Mouse (Mus musculus): ENCODE measurements around the gene Rasal2. TPM values are rescaled to one million over a fixed set of nuclear protein-coding genes. Genes with fewer than 3 reads are reported as not detected.
A peak's percentile ranks its signal among the peaks of the same experiment; 100 is the strongest.

Rasal2 gene
- polyA plus RNA-seq (2015; fragmentation: Nextera tagmentation; extraction: Ambion mirVana) = 6.9 and 8.0 TPM in 2 replicates

- H3K27me3 ChIP-seq (ENCODE audit: insufficient read depth, low read length) = no peaks in the 10 kb centered on the region
- peak within 1 kb of the TSS; percentile 85 for H3K4me3 ChIP-seq (ENCODE audit: low read length)
- ATAC-seq (ENCODE audit: low FRiP score, low TSS enrichment) = peak; percentile 98
- H3K4me1 ChIP-seq (ENCODE audit: insufficient read depth, low read length) = peaks cover 8% of the 10 kb centered on the region
- H3K9ac ChIP-seq (replicated peaks; ENCODE audit: low read length) = peak within 1 kb of the TSS; percentile 78
- WGBS = under 1% methylated on average over 61 of the region's 62 CpGs
- no peaks in the 10 kb centered on the region for H3K9me3 ChIP-seq (ENCODE audit: low read length)
- H3K36me3 ChIP-seq (ENCODE audit: insufficient read depth, low read length) = no peaks in the 10 kb centered on the region
- H3K4me2 ChIP-seq (replicated peaks; ENCODE audit: low read depth, low read length) = peak within 1 kb of the TSS; percentile 58
- H3K27ac ChIP-seq (ENCODE audit: low read length) = peak within 1 kb of the TSS; percentile 96
Observed at GRCm38 (mm10) chr1:157412454-157413369, at the start of gene Rasal2. Gene Rasal2, minus strand, starts transcription at chr1:157412595.

GRCm38 (mm10) chr1:157461276-157461675 is 48.9 kb upstream of the Rasal2 start:
- H3K4me2 ChIP-seq (replicated peaks; ENCODE audit: low read depth, low read length) = no peak overlapping the region
- ATAC-seq (ENCODE audit: low FRiP score, low TSS enrichment) = no peak
- H3K27me3 ChIP-seq (ENCODE audit: insufficient read depth, low read length) = no peaks in the 10 kb centered on the region
- no peak overlapping the region for H3K4me3 ChIP-seq (ENCODE audit: low read length)
- H3K9me3 ChIP-seq (ENCODE audit: low read length) = no peaks in the 10 kb centered on the region
- no peaks in the 10 kb centered on the region for H3K36me3 ChIP-seq (ENCODE audit: insufficient read depth, low read length)
- peak overlapping the region; percentile 35; the same call in 1 of the 2 replicates for H3K27ac ChIP-seq (ENCODE audit: low read length)
- H3K9ac ChIP-seq (replicated peaks; ENCODE audit: low read length) = no peak overlapping the region
- H3K4me1 ChIP-seq (ENCODE audit: insufficient read depth, low read length) = 0 out of 2 replicates have a peak, but pooled peaks cover 5% of the 10 kb centered on the region
- 84% methylated on average over 5 of the region's 5 CpGs for WGBS

GRCm38 (mm10) chr1:157459904-157460303 is 47.5 kb upstream of the Rasal2 start:
- 90% methylated on average over 5 of the region's 5 CpGs for WGBS
- Histone ChIP-seq H3K4me2 (replicated peaks; ENCODE audit: low read depth, low read length) (no peak overlapping the region), H3K27me3 (ENCODE audit: insufficient read depth, low read length) (no peaks in the 10 kb centered on the region), H3K36me3 (ENCODE audit: insufficient read depth, low read length) (no peaks in the 10 kb centered on the region), H3K4me3 (ENCODE audit: low read length) (no peak overlapping the region), H3K9me3 (ENCODE audit: low read length) (no peaks in the 10 kb centered on the region), H3K27ac (ENCODE audit: low read length) (no peak overlapping the region), H3K4me1 (ENCODE audit: insufficient read depth, low read length) (0 out of 2 replicates have a peak, but pooled peaks cover 5% of the 10 kb centered on the region), H3K9ac (replicated peaks; ENCODE audit: low read length) (no peak overlapping the region)
- no peak for ATAC-seq (ENCODE audit: low FRiP score, low TSS enrichment)

GRCm38 (mm10) chr1:157458421-157459208 is 46.2 kb upstream of the Rasal2 start, which contains the start of gene Cryzl2:
Gene Cryzl2, plus strand, starts transcription at chr1:157458577.
- no peaks in the 10 kb centered on the region for H3K27me3 ChIP-seq (ENCODE audit: insufficient read depth, low read length)
- WGBS = 6% methylated on average over 24 of the region's 29 CpGs
- peak within 1 kb of the TSS; percentile 67 for H3K9ac ChIP-seq (replicated peaks; ENCODE audit: low read length)
- H3K27ac ChIP-seq (ENCODE audit: low read length) = no peak within 1 kb of the TSS
- no peaks in the 10 kb centered on the region for H3K9me3 ChIP-seq (ENCODE audit: low read length)
- ATAC-seq (ENCODE audit: low FRiP score, low TSS enrichment) = peak; percentile 96
- no peaks in the 10 kb centered on the region for H3K36me3 ChIP-seq (ENCODE audit: insufficient read depth, low read length)
- peak within 1 kb of the TSS; percentile 66 for H3K4me2 ChIP-seq (replicated peaks; ENCODE audit: low read depth, low read length)
- H3K4me3 ChIP-seq (ENCODE audit: low read length) = peak within 1 kb of the TSS; percentile 49
- 0 out of 2 replicates have a peak, but pooled peaks cover 5% of the 10 kb centered on the region for H3K4me1 ChIP-seq (ENCODE audit: insufficient read depth, low read length)

- Histone ChIP-seq H3K9ac (replicated peaks; ENCODE audit: low read length) (no peak overlapping the region), H3K9me3 (ENCODE audit: low read length) (no peaks in the 10 kb centered on the region), H3K27ac (ENCODE audit: low read length) (no peak overlapping the region), H3K4me3 (ENCODE audit: low read length) (no peak overlapping the region), H3K4me2 (replicated peaks; ENCODE audit: low read depth, low read length) (peak overlapping the region; percentile 66; the same call in 1 of the 2 replicates), H3K4me1 (ENCODE audit: insufficient read depth, low read length) (0 out of 2 replicates have a peak, but pooled peaks cover 5% of the 10 kb centered on the region), H3K27me3 (ENCODE audit: insufficient read depth, low read length) (no peaks in the 10 kb centered on the region), H3K36me3 (ENCODE audit: insufficient read depth, low read length) (no peaks in the 10 kb centered on the region)
- ATAC-seq (ENCODE audit: low FRiP score, low TSS enrichment) = no peak
- WGBS = 87% methylated on average over 3 of the region's 3 CpGs
Observed at GRCm38 (mm10) chr1:157457789-157458188, 45.4 kb upstream of the Rasal2 start.

GRCm38 (mm10) chr1:157454876-157455275 is 42.5 kb upstream of the Rasal2 start:
- Histone ChIP-seq H3K4me3 (ENCODE audit: low read length) (no peak overlapping the region), H3K9me3 (ENCODE audit: low read length) (no peaks in the 10 kb centered on the region), H3K4me2 (replicated peaks; ENCODE audit: low read depth, low read length) (no peak overlapping the region), H3K27ac (ENCODE audit: low read length) (no peak overlapping the region), H3K27me3 (ENCODE audit: insufficient read depth, low read length) (no peaks in the 10 kb centered on the region), H3K9ac (replicated peaks; ENCODE audit: low read length) (no peak overlapping the region), H3K4me1 (ENCODE audit: insufficient read depth, low read length) (peaks cover 11% of the 10 kb centered on the region; the same call in 1 of the 2 replicates), H3K36me3 (ENCODE audit: insufficient read depth, low read length) (no peaks in the 10 kb centered on the region)
- WGBS = 75% methylated on average over 6 of the region's 6 CpGs
- ATAC-seq (ENCODE audit: low FRiP score, low TSS enrichment) = peak; percentile 41; the same call in 1 of the 2 replicates

- Histone ChIP-seq H3K36me3 (ENCODE audit: insufficient read depth, low read length) (no peaks in the 10 kb centered on the region), H3K27me3 (ENCODE audit: insufficient read depth, low read length) (no peaks in the 10 kb centered on the region), H3K9me3 (ENCODE audit: low read length) (no peaks in the 10 kb centered on the region), H3K4me3 (ENCODE audit: low read length) (no peak overlapping the region), H3K27ac (ENCODE audit: low read length) (no peak overlapping the region), H3K4me1 (ENCODE audit: insufficient read depth, low read length) (peaks cover 12% of the 10 kb centered on the region), H3K4me2 (replicated peaks; ENCODE audit: low read depth, low read length) (no peak overlapping the region), H3K9ac (replicated peaks; ENCODE audit: low read length) (no peak overlapping the region)
- ATAC-seq (ENCODE audit: low FRiP score, low TSS enrichment) = no peak
- 81% methylated on average over 5 of the region's 5 CpGs for whole genome bisulfite sequencing
Observed at GRCm38 (mm10) chr1:157452759-157453549, 40.6 kb upstream of the Rasal2 start.

GRCm38 (mm10) chr1:157452284-157452683 is 39.9 kb upstream of the Rasal2 start:
- H3K9ac ChIP-seq (replicated peaks; ENCODE audit: low read length) = no peak overlapping the region
- no peak overlapping the region for H3K4me3 ChIP-seq (ENCODE audit: low read length)
- ATAC-seq (ENCODE audit: low FRiP score, low TSS enrichment) = no peak
- H3K36me3 ChIP-seq (ENCODE audit: insufficient read depth, low read length) = no peaks in the 10 kb centered on the region
- no peak overlapping the region for H3K27ac ChIP-seq (ENCODE audit: low read length)
- WGBS = 88% methylated on average over 3 of the region's 3 CpGs
- H3K9me3 ChIP-seq (ENCODE audit: low read length) = no peaks in the 10 kb centered on the region
- peaks cover 12% of the 10 kb centered on the region for H3K4me1 ChIP-seq (ENCODE audit: insufficient read depth, low read length)
- H3K27me3 ChIP-seq (ENCODE audit: insufficient read depth, low read length) = no peaks in the 10 kb centered on the region
- no peak overlapping the region for H3K4me2 ChIP-seq (replicated peaks; ENCODE audit: low read depth, low read length)

Measured in kidney, embryonic 16.5 days (tissue).